Mouse (Mus musculus) urinary bladder, postnatal 0 days (tissue): ENCODE results near the gene Paqr5. TPM values are rescaled to one million over a fixed set of nuclear protein-coding genes. Genes with fewer than 3 reads are reported as not detected.

ENCODE experiments used
- polyA plus RNA-seq: library from polyadenylated mRNA; unstranded; fragments of >200 nt; fragmentation: Nextera tagmentation; extraction: Ambion mirVana; gene quantifications from 2 replicates; pipeline ENCODE4 v1.2.1, GENCODE M21; 2015

Gene Paqr5
- polyA plus RNA-seq = 91.5 and 99.1 TPM in 2 replicates

GRCm38 (mm10) chr9:62026600-62026999 lies at the start of gene Paqr5:
Paqr5 (minus strand) TSS chr9:62026856.

GRCm38 (mm10) chr9:61946623-61947401 lies 79.8 kb downstream of the Paqr5 start, which contains the start of gene Kif23:
Kif23 (minus strand) TSS chr9:61946774.

GRCm38 (mm10) chr9:61914203-61914916 lies 112.3 kb downstream of the Paqr5 start, which contains the start of gene Rplp1:
Rplp1 (minus strand) TSS chr9:61914542.

Other genes starting within 250 kb of the Paqr5 start
- 1,333 and 1,451 TPM in 2 replicates for gene Rplp1, start 112.3 kb downstream of the Paqr5 start, polyA plus RNA-seq
- 22.7 and 34.7 TPM in 2 replicates for gene Kif23, start 80.1 kb downstream of the Paqr5 start, polyA plus RNA-seq
- 9.2 and 11.5 TPM in 2 replicates for gene Glce, start 95.8 kb upstream of the Paqr5 start, polyA plus RNA-seq